Mouse (Mus musculus) MEL (cell line): ENCODE data around the gene Epb41l5.

Experiments used
- CTCF ChIP-seq, 3 experiments: IDR thresholded peaks in 2 of 3; conservative IDR thresholded peaks in 1 of 3; 2 replicates each; pipeline ENCODE4 v1.5.1; 2011 to 2012; ENCODE audit warnings: low read length in 3 of 3, low read depth in 2 of 3, mild to moderate bottlenecking in 2 of 3, improper control_type of control experiment in 1 of 3, inconsistent platforms in 1 of 3, mixed read lengths in 1 of 3, moderate library complexity in 1 of 3; ENCODE audit not compliant: control insufficient read depth in 1 of 3, insufficient read depth in 1 of 3, poor library complexity in 1 of 3, severe bottlenecking in 1 of 3
- EP300 ChIP-seq, 2 experiments: IDR thresholded peaks; 2 replicates each; pipeline ENCODE4 v1.6.1; 2011; ENCODE audit warnings: improper control_type of control experiment in 2 of 2, low read length in 2 of 2, low read depth in 1 of 2, mild to moderate bottlenecking in 1 of 2
- ETS1 ChIP-seq: IDR thresholded peaks from 2 replicates; pipeline ENCODE4 v1.6.1; 2012; ENCODE audit warnings: low read depth, mild to moderate bottlenecking, inconsistent platforms, low read length, improper control_type of control experiment, moderate library complexity
- GATA1 ChIP-seq: IDR thresholded peaks from 2 replicates; pipeline ENCODE4 v1.6.1; 2011; ENCODE audit warnings: low read depth, low read length, improper control_type of control experiment
- HCFC1 ChIP-seq: IDR thresholded peaks from 2 replicates; pipeline ENCODE4 v1.6.1; 2012; ENCODE audit warnings: low read depth, mild to moderate bottlenecking, inconsistent platforms, low read length, improper control_type of control experiment, moderate library complexity
- MAX ChIP-seq: IDR thresholded peaks from 2 replicates; pipeline ENCODE4 v1.6.1; 2011; ENCODE audit warnings: low read length, improper control_type of control experiment
- NELFE ChIP-seq: IDR thresholded peaks from 2 replicates; pipeline ENCODE4 v1.6.1; 2011; ENCODE audit warnings: low read depth, low read length, improper control_type of control experiment
- POLR2A ChIP-seq, 2 experiments: IDR thresholded peaks; 2 replicates each; pipeline ENCODE4 v1.6.1; 2011 to 2012; ENCODE audit warnings: low read length in 2 of 2, mild to moderate bottlenecking in 2 of 2, control low read depth in 1 of 2, improper control_type of control experiment in 1 of 2, low read depth in 1 of 2, moderate library complexity in 1 of 2; ENCODE audit not compliant: control insufficient read depth in 1 of 2, insufficient read depth in 1 of 2, poor library complexity in 1 of 2
- USF2 ChIP-seq, 2 experiments: IDR thresholded peaks; 2 replicates each; pipeline ENCODE4 v1.6.1; 2011 to 2012; ENCODE audit warnings: improper control_type of control experiment in 2 of 2, low read length in 2 of 2, borderline replicate concordance in 1 of 2, inconsistent platforms in 1 of 2, low read depth in 1 of 2, mild to moderate bottlenecking in 1 of 2; ENCODE audit not compliant: insufficient read depth in 1 of 2
- ZKSCAN1 ChIP-seq: IDR thresholded peaks from 2 replicates; pipeline ENCODE4 v1.6.1; 2012; ENCODE audit warnings: low read depth, mild to moderate bottlenecking, inconsistent platforms, low read length, improper control_type of control experiment, moderate library complexity
- ZMIZ1 ChIP-seq: IDR thresholded peaks from 2 replicates; pipeline ENCODE4 v1.6.1; 2012; ENCODE audit warnings: low read depth, mild to moderate bottlenecking, inconsistent platforms, low read length, improper control_type of control experiment, moderate library complexity
- ZNF384 ChIP-seq: IDR thresholded peaks from 2 replicates; pipeline ENCODE4 v1.6.1; 2012; ENCODE audit warnings: low read depth, mild to moderate bottlenecking, inconsistent platforms, low read length, improper control_type of control experiment

DNA sequence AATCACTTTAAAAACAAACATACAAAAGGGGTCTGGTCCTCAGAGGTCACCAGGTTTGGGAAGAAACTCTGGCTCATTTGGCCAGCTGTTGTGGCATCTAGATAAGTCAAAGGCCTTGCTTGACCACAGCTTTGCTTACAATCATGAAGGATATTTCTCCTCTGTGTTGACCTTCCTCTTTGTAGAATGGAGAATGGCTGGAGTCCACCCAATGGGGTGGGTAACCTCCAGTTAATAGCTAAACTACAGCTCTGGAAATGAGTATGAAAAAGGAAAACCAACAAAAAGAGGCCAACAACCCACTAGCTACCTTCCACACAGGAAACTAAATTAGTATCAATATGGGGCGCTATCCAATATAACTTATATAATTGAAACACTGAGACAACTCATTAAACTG is 97.1 kb downstream of the Epb41l5 start:
- no peak for TF ChIP-seq NELFE
- no peak for TF ChIP-seq ZNF384
- TF ChIP-seq CTCF (IDR thresholded peaks at IDR 0.05 in 2 of 3, conservative IDR thresholded peaks at IDR 0.05 in 1 of 3; ENCODE audit: control insufficient read depth in 1 of 3, insufficient read depth in 1 of 3, low read depth in 2 of 3, low read length in 3 of 3, poor library complexity in 1 of 3, severe bottlenecking in 1 of 3) = no peak
- TF ChIP-seq MAX = no peak
- no peak for TF ChIP-seq ZMIZ1
- TF ChIP-seq EP300 (IDR thresholded peaks at IDR 0.05; ENCODE audit: low read depth in 1 of 2, low read length in 2 of 2) = no peak
- no peak for TF ChIP-seq ETS1
- TF ChIP-seq USF2 (IDR thresholded peaks at IDR 0.05; ENCODE audit: borderline replicate concordance in 1 of 2, insufficient read depth in 1 of 2, low read depth in 1 of 2, low read length in 2 of 2) = no peak
- no peak for TF ChIP-seq ZKSCAN1
- no peak for TF ChIP-seq HCFC1
- no peak for TF ChIP-seq GATA1
- TF ChIP-seq POLR2A (IDR thresholded peaks at IDR 0.05; ENCODE audit: control insufficient read depth in 1 of 2, insufficient read depth in 1 of 2, low read depth in 1 of 2, low read length in 2 of 2, poor library complexity in 1 of 2) = no peak
